Mouse (Mus musculus): ENCODE measurements around the gene Rhbdd2. TPM values are rescaled to one million over a fixed set of nuclear protein-coding genes. Genes with fewer than 3 reads are reported as not detected.

Rhbdd2 gene
- polyA plus RNA-seq (2015; fragmentation: Nextera tagmentation; extraction: Ambion mirVana), result 138 TPM in 2 replicates

DNA sequence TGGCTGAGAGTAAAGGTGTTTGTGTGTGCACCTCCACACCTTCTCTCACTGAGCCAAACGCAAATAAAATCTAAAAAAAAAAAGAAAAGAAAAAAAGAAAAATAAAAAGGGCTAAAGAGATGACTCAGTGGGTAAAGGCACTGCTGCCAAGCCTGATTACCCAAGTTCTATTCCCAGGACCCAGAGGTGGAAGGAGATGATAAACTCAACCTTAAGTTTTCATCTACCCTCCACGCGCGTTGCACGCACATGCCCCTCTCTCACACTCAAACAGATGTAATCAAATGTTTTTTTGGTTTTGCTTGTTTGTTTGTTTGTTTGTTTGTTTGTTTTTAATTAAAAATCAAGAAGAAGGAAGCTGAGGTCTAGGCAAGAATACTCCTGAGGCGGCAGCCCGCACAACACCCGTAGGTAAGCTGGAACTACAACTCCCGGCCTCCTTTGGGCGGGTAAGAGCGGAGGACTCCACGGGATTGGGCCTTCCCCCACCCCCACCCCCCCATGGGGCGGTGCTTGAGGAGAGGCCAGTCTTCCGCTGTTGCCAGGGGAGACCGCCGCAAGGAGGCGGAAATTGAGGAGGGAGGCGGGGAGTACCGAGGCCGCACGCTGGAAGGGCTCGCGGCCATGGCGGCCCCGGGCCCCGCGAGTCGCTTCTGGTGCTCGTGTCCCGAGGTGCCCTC, at the start of gene Rhbdd2:
TSS of gene Rhbdd2 (plus strand) at position 502 of the 680 bp plus-strand sequence.

GRCm38 (mm10) chr5:135669741-135670275, 37.4 kb downstream of the Rhbdd2 start, which contains the start of gene Por:
Por (plus strand) TSS chr5:135670033.

Other genes starting within 250 kb of the Rhbdd2 start
- 8.0 and 9.4 TPM in 2 replicates for gene Pom121, start 238.1 kb upstream of the Rhbdd2 start, polyA plus RNA-seq (2015; fragmentation: Nextera tagmentation; extraction: Ambion mirVana)
- 32.1 and 36.3 TPM in 2 replicates for gene Hip1, start 87.5 kb upstream of the Rhbdd2 start, polyA plus RNA-seq (2015; fragmentation: Nextera tagmentation; extraction: Ambion mirVana)
- not detected in 2 replicates for gene Ccl26, start 69.0 kb upstream of the Rhbdd2 start, polyA plus RNA-seq (2015; fragmentation: Nextera tagmentation; extraction: Ambion mirVana)
- 2.1 and 6.8 TPM in 2 replicates for gene Ccl24, start 59.6 kb upstream of the Rhbdd2 start, polyA plus RNA-seq (2015; fragmentation: Nextera tagmentation; extraction: Ambion mirVana)
- gene Por, start 37.4 kb downstream of the Rhbdd2 start, polyA plus RNA-seq (2015; fragmentation: Nextera tagmentation; extraction: Ambion mirVana), result 71.5 and 82.6 TPM in 2 replicates
- gene Tmem120a, start 111.8 kb downstream of the Rhbdd2 start, polyA plus RNA-seq (2015; fragmentation: Nextera tagmentation; extraction: Ambion mirVana), result 75.4 and 76.1 TPM in 2 replicates
- 0.52 and 0.57 TPM in 2 replicates for gene Styxl1, start 145.8 kb downstream of the Rhbdd2 start, polyA plus RNA-seq (2015; fragmentation: Nextera tagmentation; extraction: Ambion mirVana)
- 780 and 785 TPM in 2 replicates for gene Mdh2, start 145.9 kb downstream of the Rhbdd2 start, polyA plus RNA-seq (2015; fragmentation: Nextera tagmentation; extraction: Ambion mirVana)
- gene Srrm3, start 174.3 kb downstream of the Rhbdd2 start, polyA plus RNA-seq (2015; fragmentation: Nextera tagmentation; extraction: Ambion mirVana), result 61.2 and 76.3 TPM in 2 replicates

Data from neural tube, postnatal 0 days (tissue).